Mouse (Mus musculus): ENCODE data around the gene Kmt2c. TPM values are rescaled to one million over a fixed set of nuclear protein-coding genes. Genes with fewer than 3 reads are reported as not detected.
A peak's percentile ranks its signal among the peaks of the same experiment; 100 is the strongest.

Kmt2c gene
- polyA plus RNA-seq, 1 experiment: 28.5 TPM

GRCm38 (mm10) chr5:25536451-25536850 is 37.9 kb upstream of the Kmt2c start:
- Histone ChIP-seq H3K4me1 (ENCODE audit: control insufficient read depth, insufficient read depth, low read length) (no peaks in the 10 kb centered on the region), H3K4me3 (replicated peaks; ENCODE audit: control insufficient read depth, low read depth, low read length) (no peak overlapping the region), H3K27ac (ENCODE audit: control insufficient read depth, insufficient read depth, low read depth, low read length, poor library complexity) (no peak overlapping the region)
- no peak for TF ChIP-seq POLR2A (IDR thresholded peaks at IDR 0.05; ENCODE audit: borderline replicate concordance, control insufficient read depth, low read depth, low read length)
- no peak for TF ChIP-seq CTCF (IDR thresholded peaks at IDR 0.05; ENCODE audit: control insufficient read depth, insufficient read depth, low read length)
- 95% methylated on average over 2 of the region's 2 CpGs for WGBS

GRCm38 (mm10) chr5:25535566-25535965 is 37.0 kb upstream of the Kmt2c start:
- WGBS: 79% methylated on average over 2 of the region's 2 CpGs
- no peak for TF ChIP-seq POLR2A (IDR thresholded peaks at IDR 0.05; ENCODE audit: borderline replicate concordance, control insufficient read depth, low read depth, low read length)
- TF ChIP-seq CTCF (IDR thresholded peaks at IDR 0.05; ENCODE audit: control insufficient read depth, insufficient read depth, low read length): no peak
- no peak overlapping the region for H3K4me3 ChIP-seq (replicated peaks; ENCODE audit: control insufficient read depth, low read depth, low read length)

GRCm38 (mm10) chr5:25533298-25533697 is 34.7 kb upstream of the Kmt2c start:
- 70% methylated on average over 5 of the region's 5 CpGs for WGBS
- no peak overlapping the region for H3K27ac ChIP-seq (ENCODE audit: control insufficient read depth, insufficient read depth, low read depth, low read length, poor library complexity)
- no peak overlapping the region for H3K4me3 ChIP-seq (replicated peaks; ENCODE audit: control insufficient read depth, low read depth, low read length)
- no peaks in the 10 kb centered on the region for H3K4me1 ChIP-seq (ENCODE audit: control insufficient read depth, insufficient read depth, low read length)
- TF ChIP-seq POLR2A (IDR thresholded peaks at IDR 0.05; ENCODE audit: borderline replicate concordance, control insufficient read depth, low read depth, low read length) (no peak), CTCF (IDR thresholded peaks at IDR 0.05; ENCODE audit: control insufficient read depth, insufficient read depth, low read length) (no peak)

More at GRCm38 (mm10) chr5:25535566-25535965, 37.0 kb upstream of the Kmt2c start:
- H3K27ac ChIP-seq (ENCODE audit: control insufficient read depth, insufficient read depth, low read depth, low read length, poor library complexity): no peak overlapping the region
- no peaks in the 10 kb centered on the region for H3K4me1 ChIP-seq (ENCODE audit: control insufficient read depth, insufficient read depth, low read length)

- Histone ChIP-seq H3K4me1 (ENCODE audit: control insufficient read depth, insufficient read depth, low read length) (no peaks in the 10 kb centered on the region), H3K4me3 (replicated peaks; ENCODE audit: control insufficient read depth, low read depth, low read length) (no peak overlapping the region), H3K27ac (ENCODE audit: control insufficient read depth, insufficient read depth, low read depth, low read length, poor library complexity) (no peak overlapping the region)
- TF ChIP-seq CTCF (IDR thresholded peaks at IDR 0.05; ENCODE audit: control insufficient read depth, insufficient read depth, low read length) (no peak), POLR2A (IDR thresholded peaks at IDR 0.05; ENCODE audit: borderline replicate concordance, control insufficient read depth, low read depth, low read length) (no peak)
- 76% methylated on average over 17 of the region's 18 CpGs for WGBS
Observed at GRCm38 (mm10) chr5:25532256-25533147, 33.9 kb upstream of the Kmt2c start.

- no peak overlapping the region for H3K27ac ChIP-seq (ENCODE audit: control insufficient read depth, insufficient read depth, low read depth, low read length, poor library complexity)
- 0% methylated on average over 2 of the region's 2 CpGs for WGBS
- TF ChIP-seq POLR2A (IDR thresholded peaks at IDR 0.05; ENCODE audit: borderline replicate concordance, control insufficient read depth, low read depth, low read length) (no peak), CTCF (IDR thresholded peaks at IDR 0.05; ENCODE audit: control insufficient read depth, insufficient read depth, low read length) (no peak)
- no peaks in the 10 kb centered on the region for H3K4me1 ChIP-seq (ENCODE audit: control insufficient read depth, insufficient read depth, low read length)
- H3K4me3 ChIP-seq (replicated peaks; ENCODE audit: control insufficient read depth, low read depth, low read length): peak overlapping the region; percentile 80
Observed at GRCm38 (mm10) chr5:25530629-25531028, 32.0 kb upstream of the Kmt2c start.

- Histone ChIP-seq H3K4me1 (ENCODE audit: control insufficient read depth, insufficient read depth, low read length) (no peaks in the 10 kb centered on the region), H3K27ac (ENCODE audit: control insufficient read depth, insufficient read depth, low read depth, low read length, poor library complexity) (peak overlapping the region; percentile 100), H3K4me3 (replicated peaks; ENCODE audit: control insufficient read depth, low read depth, low read length) (peak overlapping the region; percentile 85)
- under 1% methylated on average over 87 of the region's 87 CpGs for WGBS
- TF ChIP-seq CTCF (IDR thresholded peaks at IDR 0.05; ENCODE audit: control insufficient read depth, insufficient read depth, low read length) (no peak), POLR2A (IDR thresholded peaks at IDR 0.05; ENCODE audit: borderline replicate concordance, control insufficient read depth, low read depth, low read length) (peak; percentile 63)
Observed at GRCm38 (mm10) chr5:25529529-25530421, 31.2 kb upstream of the Kmt2c start.

GRCm38 (mm10) chr5:25528851-25529528 is 30.4 kb upstream of the Kmt2c start:
- peak overlapping the region; percentile 73 for H3K27ac ChIP-seq (ENCODE audit: control insufficient read depth, insufficient read depth, low read depth, low read length, poor library complexity)
- 9% methylated on average over 22 of the region's 22 CpGs for WGBS
- peak overlapping the region; percentile 85 for H3K4me3 ChIP-seq (replicated peaks; ENCODE audit: control insufficient read depth, low read depth, low read length)
- no peaks in the 10 kb centered on the region for H3K4me1 ChIP-seq (ENCODE audit: control insufficient read depth, insufficient read depth, low read length)
- no peak for TF ChIP-seq POLR2A (IDR thresholded peaks at IDR 0.05; ENCODE audit: borderline replicate concordance, control insufficient read depth, low read depth, low read length)
- no peak for TF ChIP-seq CTCF (IDR thresholded peaks at IDR 0.05; ENCODE audit: control insufficient read depth, insufficient read depth, low read length)
